Mouse (Mus musculus) lung, embryonic 14.5 days (tissue): ENCODE data around the gene Ndrg2. TPM values are rescaled to one million over a fixed set of nuclear protein-coding genes. Genes with fewer than 3 reads are reported as not detected.

ENCODE experiments used
- ATAC-seq: fragments of 200-750 bp; cut with Nextera tagmentation; 2 replicates; pipeline ENCODE4 v1.8.0; 2017; ENCODE audit warnings: mild to moderate bottlenecking, moderate TSS enrichment, moderate library complexity; ENCODE audit not compliant: insufficient read depth
- DNase-seq: peaks from one replicate; pipeline ENCODE4 v3.0.0-alpha.2; 2015
- H3K27ac ChIP-seq: fragments of 300-500 bp; sonication (generic); 2 replicates; pipeline ENCODE4 v1.5.1; 2014; ENCODE audit warnings: low read depth, mild to moderate bottlenecking, moderate library complexity
- H3K27me3 ChIP-seq: fragments of 300-500 bp; sonication (generic); 2 replicates; pipeline ENCODE4 v1.6.1; 2014; ENCODE audit warnings: low read length, control low read depth; ENCODE audit not compliant: insufficient read depth
- H3K36me3 ChIP-seq: fragments of 300-500 bp; sonication (generic); 2 replicates; pipeline ENCODE4 v1.6.1; 2014; ENCODE audit warnings: control low read depth; ENCODE audit not compliant: insufficient read depth
- H3K4me1 ChIP-seq: fragments of 300-500 bp; sonication (generic); 2 replicates; pipeline ENCODE4 v1.6.1; 2014; ENCODE audit warnings: antibody characterized with exemption, control low read depth; ENCODE audit not compliant: insufficient read depth
- H3K4me2 ChIP-seq: fragments of 300-500 bp; sonication (generic); 2 replicates; pipeline ENCODE4 v1.6.1; 2014; ENCODE audit warnings: mild to moderate bottlenecking
- H3K4me3 ChIP-seq: fragments of 300-500 bp; sonication (generic); 2 replicates; pipeline ENCODE4 v1.5.1; 2014; ENCODE audit warnings: low read depth, low read length
- H3K9ac ChIP-seq: fragments of 300-500 bp; sonication (generic); 2 replicates; pipeline ENCODE4 v1.6.1; 2014
- H3K9me3 ChIP-seq: fragments of 300-500 bp; sonication (generic); 2 replicates; pipeline ENCODE4 v1.6.1; 2016; ENCODE audit warnings: low read depth, low read length, control low read depth
- CTCF ChIP-seq: IDR thresholded peaks from 2 replicates; pipeline ENCODE4 v1.5.1; 2016; ENCODE audit warnings: antibody characterized with exemption, low read depth
- WGBS: fragments of 180-500 bp; shearing (Covaris S2); extraction: QIAGEN DNeasy Blood & Tissue Kit; methylation state at CpG from one replicate; pipeline ENCODE4 v1.1.7; 2014; 5-methylcytosine and 5-hydroxymethylcytosine counted together
- polyA plus RNA-seq: library from polyadenylated mRNA; unstranded; fragments of >200 nt; fragmentation: Nextera tagmentation; extraction: Ambion mirVana; gene quantifications from 2 replicates; pipeline ENCODE4 v1.2.1, GENCODE M21; 2014

The Ndrg2 gene
- polyA plus RNA-seq, 1 experiment from 2014 or later, result 22.7 TPM

- 91% methylated on average over 6 of the region's 6 CpGs for WGBS
- Histone ChIP-seq H3K9ac (no peak overlapping the region), H3K4me3 (no peak overlapping the region), H3K4me2 (no peak overlapping the region), H3K27me3 (no peaks in the 10 kb centered on the region), H3K9me3 (no peaks in the 10 kb centered on the region), H3K27ac (no peak overlapping the region), H3K4me1 (no peaks in the 10 kb centered on the region; the same call in 1 of the 2 replicates), H3K36me3 (peaks cover 59% of the 10 kb centered on the region)
- no peak for TF ChIP-seq CTCF
- ATAC-seq (no peak), DNase-seq (no peak)
Measured at GRCm38 (mm10) chr14:51889833-51890232, 24.1 kb downstream of the Ndrg2 start.

GRCm38 (mm10) chr14:51886051-51886450 lies 27.9 kb downstream of the Ndrg2 start:
- TF ChIP-seq CTCF, result no peak
- WGBS, result 62% methylated on average over 6 of the region's 6 CpGs
- Histone ChIP-seq H3K4me2 (peak overlapping the region; percentile 79), H3K9ac (no peak overlapping the region), H3K4me1 (no peaks in the 10 kb centered on the region; the same call in 1 of the 2 replicates), H3K4me3 (peak overlapping the region; percentile 67; the same call in 1 of the 2 replicates), H3K36me3 (peaks cover 44% of the 10 kb centered on the region), H3K9me3 (no peaks in the 10 kb centered on the region), H3K27ac (no peak overlapping the region), H3K27me3 (no peaks in the 10 kb centered on the region)
- DNase-seq (no peak), ATAC-seq (no peak)

- Histone ChIP-seq H3K9ac (peak within 1 kb of the TSS; percentile 67), H3K27me3 (no peaks in the 10 kb centered on the region), H3K36me3 (peaks cover 31% of the 10 kb centered on the region), H3K9me3 (no peaks in the 10 kb centered on the region), H3K4me2 (peak within 1 kb of the TSS; percentile 79), H3K27ac (peak within 1 kb of the TSS; percentile 69), H3K4me1 (no peaks in the 10 kb centered on the region; the same call in 1 of the 2 replicates), H3K4me3 (peak within 1 kb of the TSS; percentile 67)
- peak; percentile 97 for ATAC-seq
- peak; percentile 99 for DNase-seq
- TF ChIP-seq CTCF, result peak; percentile 19
- under 1% methylated on average over 43 of the region's 43 CpGs for WGBS
Measured at GRCm38 (mm10) chr14:51884598-51885331, 29.2 kb downstream of the Ndrg2 start, which contains the start of gene Mettl17. Gene Mettl17 (plus strand): TSS chr14:51884842.

GRCm38 (mm10) chr14:51884031-51884544 lies 29.9 kb downstream of the Ndrg2 start:
- DNase-seq (peak; percentile 71), ATAC-seq (peak; percentile 47)
- peak overlapping the region; percentile 67 for H3K4me3 ChIP-seq
- H3K36me3 ChIP-seq, result peaks cover 25% of the 10 kb centered on the region
- peak overlapping the region; percentile 40 for H3K9ac ChIP-seq
- H3K9me3 ChIP-seq, result no peaks in the 10 kb centered on the region
- WGBS, result under 1% methylated on average over 14 of the region's 14 CpGs
- no peak for TF ChIP-seq CTCF
- H3K27ac ChIP-seq, result peak overlapping the region; percentile 55; the same call in 1 of the 2 replicates
- H3K4me2 ChIP-seq, result peak overlapping the region; percentile 79
- no peaks in the 10 kb centered on the region; the same call in 1 of the 2 replicates for H3K4me1 ChIP-seq
- H3K27me3 ChIP-seq, result no peaks in the 10 kb centered on the region

- TF ChIP-seq CTCF, result peak; percentile 73; the same call in 1 of the 2 replicates
- H3K9ac ChIP-seq, result peak overlapping the region; percentile 40; the same call in 1 of the 2 replicates
Measured at GRCm38 (mm10) chr14:51883527-51884030, 30.4 kb downstream of the Ndrg2 start.

GRCm38 (mm10) chr14:51877517-51877916 lies 36.4 kb downstream of the Ndrg2 start:
- H3K4me3 ChIP-seq, result no peak overlapping the region
- DNase-seq, result no peak
- no peaks in the 10 kb centered on the region for H3K36me3 ChIP-seq
- WGBS, result 69% methylated on average over 3 of the region's 3 CpGs
- H3K4me2 ChIP-seq, result no peak overlapping the region
- no peak for ATAC-seq
- H3K27ac ChIP-seq, result no peak overlapping the region
- no peaks in the 10 kb centered on the region for H3K9me3 ChIP-seq
- H3K27me3 ChIP-seq, result no peaks in the 10 kb centered on the region
- H3K4me1 ChIP-seq, result no peaks in the 10 kb centered on the region
- TF ChIP-seq CTCF, result no peak
- no peak overlapping the region for H3K9ac ChIP-seq

More at GRCm38 (mm10) chr14:51883527-51884030, 30.4 kb downstream of the Ndrg2 start:
- Histone ChIP-seq H3K36me3 (peaks cover 20% of the 10 kb centered on the region), H3K27me3 (no peaks in the 10 kb centered on the region), H3K4me2 (peak overlapping the region; percentile 79), H3K4me3 (peak overlapping the region; percentile 67), H3K27ac (peak overlapping the region; percentile 55; the same call in 1 of the 2 replicates), H3K4me1 (no peaks in the 10 kb centered on the region; the same call in 1 of the 2 replicates), H3K9me3 (no peaks in the 10 kb centered on the region)
- 1% methylated on average over 4 of the region's 4 CpGs for WGBS
- DNase-seq, result peak; percentile 90
- ATAC-seq, result peak; percentile 68

GRCm38 (mm10) chr14:51871741-51872140 lies 42.2 kb downstream of the Ndrg2 start:
- Histone ChIP-seq H3K9ac (no peak overlapping the region), H3K27ac (no peak overlapping the region), H3K4me2 (no peak overlapping the region), H3K9me3 (no peaks in the 10 kb centered on the region), H3K27me3 (no peaks in the 10 kb centered on the region), H3K36me3 (no peaks in the 10 kb centered on the region), H3K4me1 (no peaks in the 10 kb centered on the region), H3K4me3 (no peak overlapping the region)
- ATAC-seq, result no peak
- DNase-seq, result no peak
- no peak for TF ChIP-seq CTCF
- 62% methylated on average over 9 of the region's 9 CpGs for WGBS
